Mouse (Mus musculus): ENCODE measurements around the gene Lama2. TPM values are rescaled to one million over a fixed set of nuclear protein-coding genes. Genes with fewer than 3 reads are reported as not detected.

Lama2 gene
- polyA plus RNA-seq, 1 experiment from 2014 or later = 1.9 TPM

- no peak overlapping the region for H3K9ac ChIP-seq (ENCODE audit: low read depth, low read length)
- peak; percentile 32 for DNase-seq (ENCODE audit: low spot score)
- H3K4me2 ChIP-seq = peak overlapping the region; percentile 63
- H3K4me3 ChIP-seq (ENCODE audit: low read depth, low read length) = peak overlapping the region; percentile 26; the same call in 1 of the 2 replicates
- WGBS = 20% methylated on average over 18 of the region's 18 CpGs
- 0 out of 2 replicates have a peak, but pooled peaks have one; percentile 31 for ATAC-seq (replicated peaks; ENCODE audit: low FRiP score)
- H3K27ac ChIP-seq (ENCODE audit: low read depth, low read length) = no peak overlapping the region
- H3K36me3 ChIP-seq (ENCODE audit: control insufficient read depth, insufficient read depth, low read length) = no peaks in the 10 kb centered on the region
- H3K9me3 ChIP-seq (ENCODE audit: control insufficient read depth, low read length) = no peaks in the 10 kb centered on the region
- no peaks in the 10 kb centered on the region for H3K4me1 ChIP-seq (replicated peaks; ENCODE audit: control insufficient read depth, insufficient read depth, low read length)
- no peaks in the 10 kb centered on the region for H3K27me3 ChIP-seq (replicated peaks; ENCODE audit: control insufficient read depth, insufficient read depth, low read length)
Observed at GRCm38 (mm10) chr10:27616641-27617415, 2.7 kb downstream of the Lama2 start.

GRCm38 (mm10) chr10:27595675-27596074 lies 23.9 kb downstream of the Lama2 start:
- H3K4me2 ChIP-seq = no peak overlapping the region
- H3K9me3 ChIP-seq (ENCODE audit: control insufficient read depth, low read length) = no peaks in the 10 kb centered on the region

GRCm38 (mm10) chr10:27533217-27533616 lies 86.3 kb downstream of the Lama2 start:
- Histone ChIP-seq H3K27me3 (replicated peaks; ENCODE audit: control insufficient read depth, insufficient read depth, low read length) (no peaks in the 10 kb centered on the region), H3K27ac (ENCODE audit: low read depth, low read length) (no peak overlapping the region), H3K36me3 (ENCODE audit: control insufficient read depth, insufficient read depth, low read length) (no peaks in the 10 kb centered on the region), H3K4me3 (ENCODE audit: low read depth, low read length) (no peak overlapping the region), H3K9me3 (ENCODE audit: control insufficient read depth, low read length) (no peaks in the 10 kb centered on the region), H3K9ac (ENCODE audit: low read depth, low read length) (no peak overlapping the region), H3K4me2 (no peak overlapping the region), H3K4me1 (replicated peaks; ENCODE audit: control insufficient read depth, insufficient read depth, low read length) (no peaks in the 10 kb centered on the region)
- 65% methylated on average over 2 of the region's 2 CpGs for WGBS
- ATAC-seq (replicated peaks; ENCODE audit: low FRiP score) = no peak
- no peak for DNase-seq (ENCODE audit: low spot score)

More at GRCm38 (mm10) chr10:27595675-27596074, 23.9 kb downstream of the Lama2 start:
- H3K9ac ChIP-seq (ENCODE audit: low read depth, low read length) = no peak overlapping the region
- WGBS = 87% methylated on average over 3 of the region's 3 CpGs
- H3K4me1 ChIP-seq (replicated peaks; ENCODE audit: control insufficient read depth, insufficient read depth, low read length) = no peaks in the 10 kb centered on the region
- no peaks in the 10 kb centered on the region for H3K36me3 ChIP-seq (ENCODE audit: control insufficient read depth, insufficient read depth, low read length)
- no peaks in the 10 kb centered on the region for H3K27me3 ChIP-seq (replicated peaks; ENCODE audit: control insufficient read depth, insufficient read depth, low read length)
- ATAC-seq (replicated peaks; ENCODE audit: low FRiP score) (no peak), DNase-seq (ENCODE audit: low spot score) (no peak)
- H3K4me3 ChIP-seq (ENCODE audit: low read depth, low read length) = no peak overlapping the region
- H3K27ac ChIP-seq (ENCODE audit: low read depth, low read length) = no peak overlapping the region

GRCm38 (mm10) chr10:27508847-27509459 lies 110.6 kb downstream of the Lama2 start:
- Histone ChIP-seq H3K27me3 (replicated peaks; ENCODE audit: control insufficient read depth, insufficient read depth, low read length) (no peaks in the 10 kb centered on the region), H3K4me1 (replicated peaks; ENCODE audit: control insufficient read depth, insufficient read depth, low read length) (no peaks in the 10 kb centered on the region), H3K9me3 (ENCODE audit: control insufficient read depth, low read length) (no peaks in the 10 kb centered on the region), H3K36me3 (ENCODE audit: control insufficient read depth, insufficient read depth, low read length) (no peaks in the 10 kb centered on the region), H3K27ac (ENCODE audit: low read depth, low read length) (no peak overlapping the region), H3K9ac (ENCODE audit: low read depth, low read length) (no peak overlapping the region), H3K4me3 (ENCODE audit: low read depth, low read length) (no peak overlapping the region), H3K4me2 (no peak overlapping the region)
- WGBS = 75% methylated on average over 3 of the region's 3 CpGs
- no peak for ATAC-seq (replicated peaks; ENCODE audit: low FRiP score)
- no peak for DNase-seq (ENCODE audit: low spot score)

GRCm38 (mm10) chr10:27500863-27501262 lies 118.7 kb downstream of the Lama2 start:
- WGBS = 86% methylated on average over 3 of the region's 3 CpGs
- no peaks in the 10 kb centered on the region for H3K4me1 ChIP-seq (replicated peaks; ENCODE audit: control insufficient read depth, insufficient read depth, low read length)
- no peak overlapping the region for H3K27ac ChIP-seq (ENCODE audit: low read depth, low read length)
- DNase-seq (ENCODE audit: low spot score) (no peak), ATAC-seq (replicated peaks; ENCODE audit: low FRiP score) (no peak)
- H3K9me3 ChIP-seq (ENCODE audit: control insufficient read depth, low read length) = no peaks in the 10 kb centered on the region
- H3K9ac ChIP-seq (ENCODE audit: low read depth, low read length) = no peak overlapping the region
- no peak overlapping the region for H3K4me3 ChIP-seq (ENCODE audit: low read depth, low read length)
- H3K27me3 ChIP-seq (replicated peaks; ENCODE audit: control insufficient read depth, insufficient read depth, low read length) = no peaks in the 10 kb centered on the region
- H3K36me3 ChIP-seq (ENCODE audit: control insufficient read depth, insufficient read depth, low read length) = no peaks in the 10 kb centered on the region
- no peak overlapping the region for H3K4me2 ChIP-seq

- H3K27me3 ChIP-seq (replicated peaks; ENCODE audit: control insufficient read depth, insufficient read depth, low read length) = no peaks in the 10 kb centered on the region
- H3K4me1 ChIP-seq (replicated peaks; ENCODE audit: control insufficient read depth, insufficient read depth, low read length) = no peaks in the 10 kb centered on the region
- H3K4me2 ChIP-seq = no peak overlapping the region
- H3K9ac ChIP-seq (ENCODE audit: low read depth, low read length) = no peak overlapping the region
- ATAC-seq (replicated peaks; ENCODE audit: low FRiP score) = no peak
- H3K36me3 ChIP-seq (ENCODE audit: control insufficient read depth, insufficient read depth, low read length) = no peaks in the 10 kb centered on the region
- WGBS = 94% methylated on average over 1 of the region's 1 CpGs
- no peak overlapping the region for H3K4me3 ChIP-seq (ENCODE audit: low read depth, low read length)
- no peaks in the 10 kb centered on the region for H3K9me3 ChIP-seq (ENCODE audit: control insufficient read depth, low read length)
- H3K27ac ChIP-seq (ENCODE audit: low read depth, low read length) = no peak overlapping the region
- DNase-seq (ENCODE audit: low spot score) = no peak
Observed at GRCm38 (mm10) chr10:27488452-27488851, 131.1 kb downstream of the Lama2 start.

- Histone ChIP-seq H3K4me2 (no peak overlapping the region), H3K36me3 (ENCODE audit: control insufficient read depth, insufficient read depth, low read length) (no peaks in the 10 kb centered on the region), H3K27me3 (replicated peaks; ENCODE audit: control insufficient read depth, insufficient read depth, low read length) (no peaks in the 10 kb centered on the region), H3K27ac (ENCODE audit: low read depth, low read length) (no peak overlapping the region), H3K4me3 (ENCODE audit: low read depth, low read length) (no peak overlapping the region), H3K4me1 (replicated peaks; ENCODE audit: control insufficient read depth, insufficient read depth, low read length) (no peaks in the 10 kb centered on the region), H3K9ac (ENCODE audit: low read depth, low read length) (no peak overlapping the region), H3K9me3 (ENCODE audit: control insufficient read depth, low read length) (no peaks in the 10 kb centered on the region)
- WGBS = 80% methylated on average over 1 of the region's 1 CpGs
- DNase-seq (ENCODE audit: low spot score) (no peak), ATAC-seq (replicated peaks; ENCODE audit: low FRiP score) (no peak)
Observed at GRCm38 (mm10) chr10:27484041-27484440, 135.5 kb downstream of the Lama2 start.

- H3K9me3 ChIP-seq (ENCODE audit: control insufficient read depth, low read length) = no peaks in the 10 kb centered on the region
- WGBS = 59% methylated on average over 3 of the region's 3 CpGs
- H3K9ac ChIP-seq (ENCODE audit: low read depth, low read length) = no peak overlapping the region
- DNase-seq (ENCODE audit: low spot score) (no peak), ATAC-seq (replicated peaks; ENCODE audit: low FRiP score) (no peak)
- no peak overlapping the region for H3K4me2 ChIP-seq
- no peaks in the 10 kb centered on the region for H3K27me3 ChIP-seq (replicated peaks; ENCODE audit: control insufficient read depth, insufficient read depth, low read length)
- no peak overlapping the region for H3K27ac ChIP-seq (ENCODE audit: low read depth, low read length)
- H3K36me3 ChIP-seq (ENCODE audit: control insufficient read depth, insufficient read depth, low read length) = no peaks in the 10 kb centered on the region
- no peaks in the 10 kb centered on the region for H3K4me1 ChIP-seq (replicated peaks; ENCODE audit: control insufficient read depth, insufficient read depth, low read length)
- no peak overlapping the region for H3K4me3 ChIP-seq (ENCODE audit: low read depth, low read length)
Observed at GRCm38 (mm10) chr10:27475540-27475939, 144.0 kb downstream of the Lama2 start.

GRCm38 (mm10) chr10:27468274-27468673 lies 151.3 kb downstream of the Lama2 start:
- H3K9me3 ChIP-seq (ENCODE audit: control insufficient read depth, low read length) = no peaks in the 10 kb centered on the region
- no peak for ATAC-seq (replicated peaks; ENCODE audit: low FRiP score)
- no peak overlapping the region for H3K4me2 ChIP-seq
- no peak for DNase-seq (ENCODE audit: low spot score)
- no peak overlapping the region for H3K4me3 ChIP-seq (ENCODE audit: low read depth, low read length)
- H3K9ac ChIP-seq (ENCODE audit: low read depth, low read length) = no peak overlapping the region
- no peaks in the 10 kb centered on the region for H3K27me3 ChIP-seq (replicated peaks; ENCODE audit: control insufficient read depth, insufficient read depth, low read length)
- WGBS = 83% methylated on average over 1 of the region's 1 CpGs
- no peak overlapping the region for H3K27ac ChIP-seq (ENCODE audit: low read depth, low read length)
- H3K36me3 ChIP-seq (ENCODE audit: control insufficient read depth, insufficient read depth, low read length) = no peaks in the 10 kb centered on the region
- no peaks in the 10 kb centered on the region for H3K4me1 ChIP-seq (replicated peaks; ENCODE audit: control insufficient read depth, insufficient read depth, low read length)
